Mouse (Mus musculus) heart, embryonic 13.5 days (tissue): ENCODE data around the gene Irak1bp1. TPM values are rescaled to one million over a fixed set of nuclear protein-coding genes. Genes with fewer than 3 reads are reported as not detected.

Source experiments
- ATAC-seq: fragments of 200-750 bp; cut with Nextera tagmentation; 2 replicates; pipeline ENCODE4 v1.8.0; 2017; ENCODE audit warnings: moderate TSS enrichment; ENCODE audit not compliant: insufficient number of reproducible peaks, low FRiP score, low TSS enrichment; ENCODE audit errors: extremely low read depth
- H3K27ac ChIP-seq: fragments of 300-500 bp; sonication (generic); replicated peaks from 2 replicates; pipeline ENCODE4 v1.5.1; 2015; ENCODE audit warnings: moderate library complexity, mild to moderate bottlenecking, inconsistent platforms
- H3K27me3 ChIP-seq: fragments of 300-500 bp; sonication (generic); replicated peaks from 2 replicates; pipeline ENCODE4 v1.6.1; 2015; ENCODE audit warnings: mild to moderate bottlenecking, inconsistent platforms
- H3K36me3 ChIP-seq: fragments of 300-500 bp; sonication (generic); 2 replicates; pipeline ENCODE4 v1.6.1; 2015; ENCODE audit warnings: mild to moderate bottlenecking, inconsistent platforms
- H3K4me1 ChIP-seq: fragments of 300-500 bp; sonication (generic); 2 replicates; pipeline ENCODE4 v1.6.1; 2015; ENCODE audit warnings: inconsistent platforms
- H3K4me2 ChIP-seq: fragments of 300-500 bp; sonication (generic); 2 replicates; pipeline ENCODE4 v1.6.1; 2015; ENCODE audit warnings: inconsistent platforms, mild to moderate bottlenecking, moderate library complexity
- H3K4me3 ChIP-seq: fragments of 300-500 bp; sonication (generic); 2 replicates; pipeline ENCODE4 v1.5.1; 2015; ENCODE audit warnings: moderate library complexity, mild to moderate bottlenecking, inconsistent platforms
- H3K9ac ChIP-seq: fragments of 300-500 bp; sonication (generic); 2 replicates; pipeline ENCODE4 v1.6.1; 2015; ENCODE audit warnings: inconsistent platforms, mild to moderate bottlenecking, moderate library complexity
- H3K9me3 ChIP-seq: fragments of 300-500 bp; sonication (generic); 2 replicates; pipeline ENCODE4 v1.6.1; 2016; ENCODE audit warnings: inconsistent platforms
- WGBS: fragments of 180-500 bp; shearing (Covaris S2); methylation state at CpG from one replicate; pipeline ENCODE4 v1.1.7; 2015; ENCODE audit warnings: mixed read lengths; 5-methylcytosine and 5-hydroxymethylcytosine counted together
- polyA plus RNA-seq: library from polyadenylated mRNA; unstranded; fragments of >200 nt; fragmentation: Nextera tagmentation; extraction: Ambion mirVana; gene quantifications from 2 replicates; pipeline ENCODE4 v1.2.1, GENCODE M21; 2015

Gene Irak1bp1
- polyA plus RNA-seq, 1 experiment from 2014 or later, result 11.7 TPM

- Histone ChIP-seq H3K27ac (no peak overlapping the region), H3K4me3 (no peak overlapping the region), H3K9me3 (no peaks in the 10 kb centered on the region), H3K4me2 (no peak overlapping the region), H3K9ac (no peak overlapping the region), H3K4me1 (peaks cover 5% of the 10 kb centered on the region), H3K27me3 (no peaks in the 10 kb centered on the region), H3K36me3 (peaks cover 11% of the 10 kb centered on the region)
- no peak for ATAC-seq
- 65% methylated on average over 6 of the region's 6 CpGs for WGBS
Measured at GRCm38 (mm10) chr9:82835921-82836320, 6.6 kb downstream of the Irak1bp1 start.

- ATAC-seq, result no peak
- Histone ChIP-seq H3K9me3 (no peaks in the 10 kb centered on the region), H3K27me3 (no peaks in the 10 kb centered on the region), H3K27ac (no peak overlapping the region), H3K4me1 (no peaks in the 10 kb centered on the region), H3K4me3 (no peak overlapping the region), H3K9ac (no peak overlapping the region), H3K36me3 (peaks cover 19% of the 10 kb centered on the region), H3K4me2 (no peak overlapping the region)
- 81% methylated on average over 4 of the region's 4 CpGs for WGBS
Measured at GRCm38 (mm10) chr9:82842671-82843070, 13.3 kb downstream of the Irak1bp1 start.

- Histone ChIP-seq H3K4me3 (no peak overlapping the region), H3K4me1 (peaks cover 11% of the 10 kb centered on the region), H3K27me3 (no peaks in the 10 kb centered on the region), H3K27ac (no peak overlapping the region), H3K4me2 (no peak overlapping the region), H3K9ac (no peak overlapping the region), H3K36me3 (no peaks in the 10 kb centered on the region), H3K9me3 (no peaks in the 10 kb centered on the region)
- WGBS, result 47% methylated on average over 2 of the region's 2 CpGs
- ATAC-seq, result no peak
Measured at GRCm38 (mm10) chr9:82854040-82854439, 24.7 kb downstream of the Irak1bp1 start.

- no peak overlapping the region for H3K27ac ChIP-seq
- H3K4me1 ChIP-seq, result peaks cover 11% of the 10 kb centered on the region
- H3K9ac ChIP-seq, result no peak overlapping the region
- H3K4me2 ChIP-seq, result no peak overlapping the region
- no peaks in the 10 kb centered on the region for H3K36me3 ChIP-seq
- H3K4me3 ChIP-seq, result no peak overlapping the region
- no peak for ATAC-seq
- 13% methylated on average over 3 of the region's 3 CpGs for WGBS
- H3K27me3 ChIP-seq, result no peaks in the 10 kb centered on the region
- no peaks in the 10 kb centered on the region for H3K9me3 ChIP-seq
Measured at GRCm38 (mm10) chr9:82854973-82855614, 25.8 kb downstream of the Irak1bp1 start.

GRCm38 (mm10) chr9:82856241-82856640, 26.9 kb downstream of the Irak1bp1 start:
- H3K27ac ChIP-seq, result no peak overlapping the region
- H3K4me3 ChIP-seq, result no peak overlapping the region
- H3K9ac ChIP-seq, result no peak overlapping the region
- no peak overlapping the region for H3K4me2 ChIP-seq
- no peaks in the 10 kb centered on the region for H3K27me3 ChIP-seq
- H3K4me1 ChIP-seq, result peaks cover 11% of the 10 kb centered on the region
- no peak for ATAC-seq
- no peaks in the 10 kb centered on the region for H3K9me3 ChIP-seq
- H3K36me3 ChIP-seq, result no peaks in the 10 kb centered on the region
- WGBS, result 87% methylated on average over 4 of the region's 4 CpGs

GRCm38 (mm10) chr9:82860805-82861204, 31.5 kb downstream of the Irak1bp1 start:
- H3K9ac ChIP-seq, result no peak overlapping the region
- no peak overlapping the region for H3K4me2 ChIP-seq
- H3K27me3 ChIP-seq, result no peaks in the 10 kb centered on the region
- no peak overlapping the region for H3K4me3 ChIP-seq
- H3K36me3 ChIP-seq, result peaks cover 11% of the 10 kb centered on the region
- no peak overlapping the region for H3K27ac ChIP-seq
- ATAC-seq, result no peak
- WGBS, result 97% methylated on average over 2 of the region's 2 CpGs
- H3K4me1 ChIP-seq, result no peaks in the 10 kb centered on the region
- H3K9me3 ChIP-seq, result no peaks in the 10 kb centered on the region

GRCm38 (mm10) chr9:82861316-82861715, 32.0 kb downstream of the Irak1bp1 start:
- 73% methylated on average over 4 of the region's 4 CpGs for WGBS
- no peaks in the 10 kb centered on the region for H3K9me3 ChIP-seq
- no peak overlapping the region for H3K4me3 ChIP-seq
- no peak overlapping the region for H3K9ac ChIP-seq
- H3K27ac ChIP-seq, result no peak overlapping the region
- ATAC-seq, result no peak
- no peak overlapping the region for H3K4me2 ChIP-seq
- no peaks in the 10 kb centered on the region for H3K27me3 ChIP-seq
- no peaks in the 10 kb centered on the region for H3K4me1 ChIP-seq
- peaks cover 11% of the 10 kb centered on the region for H3K36me3 ChIP-seq

GRCm38 (mm10) chr9:82861775-82862430, 32.6 kb downstream of the Irak1bp1 start:
- 87% methylated on average over 3 of the region's 3 CpGs for WGBS
- no peak overlapping the region for H3K4me2 ChIP-seq
- no peak overlapping the region for H3K4me3 ChIP-seq
- no peak overlapping the region for H3K27ac ChIP-seq
- ATAC-seq, result no peak
- H3K9me3 ChIP-seq, result no peaks in the 10 kb centered on the region
- peaks cover 11% of the 10 kb centered on the region for H3K36me3 ChIP-seq
- no peaks in the 10 kb centered on the region for H3K27me3 ChIP-seq
- no peaks in the 10 kb centered on the region for H3K4me1 ChIP-seq
- H3K9ac ChIP-seq, result no peak overlapping the region

- 100% methylated on average over 1 of the region's 1 CpGs for WGBS
- ATAC-seq, result no peak
- H3K4me3 ChIP-seq, result no peak overlapping the region
Measured at GRCm38 (mm10) chr9:82866121-82866520, 36.8 kb downstream of the Irak1bp1 start.

GRCm38 (mm10) chr9:82867698-82868097, 38.4 kb downstream of the Irak1bp1 start:
- H3K9ac ChIP-seq, result no peak overlapping the region
- H3K27ac ChIP-seq, result no peak overlapping the region
- ATAC-seq, result no peak
- no peaks in the 10 kb centered on the region for H3K9me3 ChIP-seq
- no peak overlapping the region for H3K4me2 ChIP-seq
- no peaks in the 10 kb centered on the region for H3K4me1 ChIP-seq
- H3K27me3 ChIP-seq, result no peaks in the 10 kb centered on the region
- 89% methylated on average over 3 of the region's 3 CpGs for WGBS
- peaks cover 38% of the 10 kb centered on the region for H3K36me3 ChIP-seq
- no peak overlapping the region for H3K4me3 ChIP-seq

More at GRCm38 (mm10) chr9:82866121-82866520, 36.8 kb downstream of the Irak1bp1 start:
- no peak overlapping the region for H3K27ac ChIP-seq
- H3K36me3 ChIP-seq, result peaks cover 29% of the 10 kb centered on the region
- no peaks in the 10 kb centered on the region for H3K27me3 ChIP-seq
- no peak overlapping the region for H3K4me2 ChIP-seq
- no peak overlapping the region for H3K9ac ChIP-seq
- H3K4me1 ChIP-seq, result no peaks in the 10 kb centered on the region
- no peaks in the 10 kb centered on the region for H3K9me3 ChIP-seq

- H3K4me3 ChIP-seq, result no peak overlapping the region
- no peak for ATAC-seq
- H3K9me3 ChIP-seq, result no peaks in the 10 kb centered on the region
- H3K27me3 ChIP-seq, result no peaks in the 10 kb centered on the region
- 91% methylated on average over 1 of the region's 1 CpGs for WGBS
- H3K27ac ChIP-seq, result no peak overlapping the region
- no peak overlapping the region for H3K4me2 ChIP-seq
- H3K36me3 ChIP-seq, result peaks cover 72% of the 10 kb centered on the region
- no peak overlapping the region for H3K9ac ChIP-seq
- H3K4me1 ChIP-seq, result no peaks in the 10 kb centered on the region
Measured at GRCm38 (mm10) chr9:82877078-82877477, 47.7 kb downstream of the Irak1bp1 start.

GRCm38 (mm10) chr9:82884177-82884576, 54.8 kb downstream of the Irak1bp1 start:
- no peak overlapping the region for H3K4me3 ChIP-seq
- no peak overlapping the region for H3K9ac ChIP-seq
- no peaks in the 10 kb centered on the region for H3K27me3 ChIP-seq
- H3K36me3 ChIP-seq, result peaks cover 71% of the 10 kb centered on the region
- no peak overlapping the region for H3K27ac ChIP-seq
- H3K4me1 ChIP-seq, result no peaks in the 10 kb centered on the region
- H3K4me2 ChIP-seq, result no peak overlapping the region
- no peak for ATAC-seq
- no peaks in the 10 kb centered on the region for H3K9me3 ChIP-seq
